Comparison of ENCODE assay signal across 17 mouse cellular contexts in the genomic region with DNA sequence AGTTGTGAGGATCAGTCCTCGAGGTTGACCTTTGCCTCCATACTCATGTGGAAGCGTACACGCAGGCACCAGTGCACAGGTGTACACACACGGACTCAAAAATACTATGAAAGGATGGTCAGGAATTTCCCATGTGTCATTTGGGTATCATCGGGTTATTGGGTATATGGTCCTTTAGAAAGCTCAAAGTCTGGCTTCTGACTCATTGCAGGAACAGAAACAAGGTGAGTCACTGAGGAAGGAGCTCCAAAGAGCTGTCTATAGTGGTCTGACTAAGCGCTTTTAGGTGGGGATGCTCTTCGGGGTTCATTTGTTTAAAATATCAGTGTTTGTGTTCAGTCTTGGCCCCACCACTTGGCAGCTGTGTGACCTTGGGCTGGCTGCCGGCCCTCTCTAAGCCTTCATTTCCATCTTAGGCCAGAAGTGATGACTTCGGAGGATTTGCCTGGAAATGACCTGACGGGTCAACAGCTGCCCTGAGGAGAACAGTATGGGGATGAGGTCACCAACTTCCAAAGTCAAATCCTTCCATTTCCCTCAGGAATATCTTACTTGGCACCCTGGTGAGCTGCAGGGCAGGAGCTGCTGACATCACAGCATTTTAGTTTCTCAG.
"Had no signal": no experiment of that assay in that cellular context is flagged by ENCODE, and none has a peak within 500 bp of the region (broad histone marks: within the 10 kb centered on the region; RNA-seq: fewer than 3 reads in every experiment).

No protein-coding gene starts in this region.

- H3K4me2 ChIP-seq: limb, embryonic 15.5 days; liver, embryonic 13.5 days; lung, embryonic 15.5 days; midbrain, embryonic 11.5 days; midbrain, embryonic 15.5 days; neural tube, embryonic 13.5 days had no signal

- H3K9me3 ChIP-seq: limb, embryonic 15.5 days; liver, embryonic 13.5 days; lung, embryonic 15.5 days; midbrain, embryonic 15.5 days; neural tube, embryonic 13.5 days had no signal

- H3K9ac ChIP-seq: limb, embryonic 15.5 days; liver, embryonic 13.5 days; liver, postnatal 0 days; lung, embryonic 15.5 days; midbrain, embryonic 15.5 days; neural tube, embryonic 13.5 days had no signal

- H3K27me3 ChIP-seq: limb, embryonic 15.5 days; liver, embryonic 13.5 days; lung, embryonic 15.5 days; midbrain, embryonic 15.5 days; neural tube, embryonic 13.5 days had no signal

- H3K36me3 ChIP-seq: limb, embryonic 15.5 days; liver, embryonic 13.5 days; lung, embryonic 15.5 days; midbrain, embryonic 15.5 days; neural tube, embryonic 13.5 days had no signal

- H3K4me1 ChIP-seq: limb, embryonic 15.5 days; liver, embryonic 13.5 days; lung, embryonic 15.5 days; midbrain, embryonic 15.5 days; neural tube, embryonic 13.5 days had no signal

- H3K27ac ChIP-seq: kidney, postnatal 0 days; layer of hippocampus, adult 2 months; limb, embryonic 15.5 days; liver, embryonic 13.5 days; lung, embryonic 15.5 days; macrophage; midbrain, embryonic 15.5 days; neural tube, embryonic 13.5 days had no signal

- DNase-seq: kidney, postnatal 4 days; liver, embryonic 13.5 days; liver, postnatal 0 days; lung, postnatal 14 days; retina, postnatal 1 day; right cerebral cortex, postnatal 14 days; thymus, postnatal 4 days had no signal

- ATAC-seq: liver, postnatal 0 days; midbrain, embryonic 15.5 days had no signal

- H3K4me3 ChIP-seq: layer of hippocampus, adult 2 months; left cerebral cortex, adult 2 months; limb, embryonic 15.5 days; liver, embryonic 13.5 days; lung, embryonic 15.5 days; megakaryocyte, embryonic 14.5 days; midbrain, embryonic 15.5 days; neural tube, embryonic 13.5 days had no signal
